Mouse (Mus musculus) inflammation-experienced regulatory T-cells (primary cell): Measurements from ENCODE around the gene Wwox. TPM values are rescaled to one million over a fixed set of nuclear protein-coding genes. Genes with fewer than 3 reads are reported as not detected.

Experiments
- polyA plus RNA-seq, 2 experiments: library from polyadenylated mRNA; unstranded; fragments of 100-300 nt; shearing (Covaris generic); gene quantifications; one replicate each; pipeline ENCODE4 v1.2.1; 2017

Wwox gene
- polyA plus RNA-seq, result 1 to 10 TPM; 7.4 to 7.8 TPM

DNA sequence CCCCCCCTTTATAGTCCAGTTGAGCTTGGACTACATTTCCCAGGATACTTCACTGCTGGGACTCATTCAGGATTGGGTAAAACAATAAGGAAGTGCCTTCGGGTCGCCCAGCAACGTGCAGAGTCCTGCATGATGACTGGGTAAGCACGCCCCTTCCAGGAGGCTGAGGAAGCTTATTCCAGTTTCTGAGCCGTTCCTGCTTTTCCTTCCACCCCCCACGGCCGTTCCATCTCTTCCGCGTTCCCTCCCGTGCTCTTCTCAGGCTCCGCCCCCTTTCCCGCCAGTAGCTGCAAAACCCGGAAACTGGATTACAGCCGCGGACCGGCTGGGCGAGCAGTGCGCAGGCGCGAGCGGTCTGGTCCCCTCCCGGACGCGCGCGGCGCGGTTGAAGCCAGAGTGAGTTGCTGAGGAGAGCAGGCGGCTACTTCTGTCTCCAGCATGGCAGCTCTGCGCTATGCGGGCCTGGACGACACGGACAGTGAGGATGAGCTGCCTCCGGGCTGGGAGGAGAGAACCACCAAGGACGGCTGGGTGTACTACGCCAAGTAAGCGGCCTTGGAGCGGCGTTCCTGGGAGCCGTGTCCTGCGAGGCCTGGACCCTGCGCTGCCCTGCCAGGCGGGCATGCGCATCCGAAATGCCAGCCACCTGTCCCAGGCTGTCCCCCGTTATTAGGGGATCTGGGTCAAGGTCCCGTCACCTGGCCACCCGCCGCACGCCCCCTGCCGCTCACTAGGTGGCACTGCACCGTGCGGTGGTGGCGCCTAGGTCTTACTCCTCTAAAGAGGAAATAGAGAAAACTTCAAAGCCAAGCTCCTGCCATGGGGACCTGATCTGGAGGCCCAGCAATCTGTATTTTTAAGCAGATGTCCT, at the start of gene Wwox:
TSS of gene Wwox (plus strand) at position 322 of the 871 bp plus-strand sequence.

DNA sequence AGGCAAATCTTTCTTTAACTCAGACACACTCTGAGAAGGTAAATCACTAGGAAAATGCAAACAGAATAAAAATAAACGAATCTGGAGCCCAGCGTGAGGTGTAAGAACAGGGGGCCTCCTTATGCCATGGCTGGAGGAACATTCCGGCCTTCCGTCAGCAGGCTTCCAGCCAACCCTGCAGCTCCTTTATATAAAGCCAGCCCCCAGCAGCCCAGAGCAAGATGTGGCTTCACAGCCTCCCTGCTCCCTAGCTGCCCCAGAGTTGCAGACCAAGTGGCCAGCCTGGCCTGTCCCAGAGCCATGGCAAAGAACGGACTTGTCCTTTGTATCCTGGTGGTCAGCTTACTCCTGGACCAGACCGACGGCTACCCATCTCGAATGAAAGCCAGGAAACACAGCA, 21.7 kb upstream of the Wwox start, which contains the start of gene Clec3a:
TSS of gene Clec3a (plus strand) at position 301 of the 400 bp plus-strand sequence.

Other genes starting within 250 kb of the Wwox start
- under 1 TPM in 1 of 2 experiments, not detected in 1; 0.65 TPM for gene Vat1l, start 234.0 kb upstream of the Wwox start, polyA plus RNA-seq
- not detected for gene Clec3a, start 21.6 kb upstream of the Wwox start, polyA plus RNA-seq